ENCODE assay signal across 22 mouse cellular contexts in genomic region chr15:12900428-12901196, GRCm38 (mm10).
DNase-seq lines count a peak whose midpoint lies in the region; ATAC-seq lines count a peak whose summit lies in the region.
"Had no signal": no experiment of that assay in that cellular context is flagged by ENCODE, and none has a peak within 500 bp of the region (broad histone marks: within the 10 kb centered on the region; RNA-seq: fewer than 3 reads in every experiment).

No protein-coding gene starts in this region.

- H3K9ac ChIP-seq in forebrain, embryonic 12.5 days, result no peak overlapping the region
- H3K9ac ChIP-seq in forebrain, embryonic 11.5 days (ENCODE audit: low read length), result no peak overlapping the region
- no peak overlapping the region for H3K9ac ChIP-seq in midbrain, embryonic 13.5 days (replicated peaks)
- H3K9ac ChIP-seq in midbrain, embryonic 11.5 days (ENCODE audit: low read length), result no peak overlapping the region
- H3K9ac ChIP-seq: heart, embryonic 15.5 days; hindbrain, embryonic 14.5 days; intestine, embryonic 15.5 days had no signal

- DNase-seq in forebrain, embryonic 11.5 days (ENCODE audit: low spot score), result no peak
- DNase-seq in midbrain, embryonic 11.5 days (ENCODE audit: low spot score, missing footprints), result no peak
- peak; percentile 29 for DNase-seq in ZHBTc4 (ENCODE audit: low read depth, low spot score)
- no peak for DNase-seq in Muller cell, postnatal 12 days (ENCODE audit: inconsistent ontology term)
- no peak for DNase-seq in layer of hippocampus, adult 9-10 months (ENCODE audit: low spot score)
- DNase-seq: adrenal gland, postnatal 14 days; B cell, adult 2 months; cerebellum, adult 18-20 months; cerebellum, adult 9-11 months; cerebellum, postnatal 36 days; gastrocnemius, postnatal 36 days; heart, adult 18-20 months; heart, postnatal 14 days had no signal

- no peak overlapping the region for H3K4me3 ChIP-seq in forebrain, embryonic 12.5 days (replicated peaks)
- no peak overlapping the region for H3K4me3 ChIP-seq in forebrain, embryonic 11.5 days (ENCODE audit: low read depth, low read length)
- H3K4me3 ChIP-seq in midbrain, embryonic 13.5 days (replicated peaks), result no peak overlapping the region
- H3K4me3 ChIP-seq in midbrain, embryonic 11.5 days (ENCODE audit: low read depth, low read length), result no peak overlapping the region
- H3K4me3 ChIP-seq: embryonic facial prominence, embryonic 10.5 days; heart, embryonic 15.5 days; intestine, embryonic 15.5 days had no signal

- 0 out of 2 replicates have a peak, but pooled peaks have one; percentile 36 for ATAC-seq in forebrain, embryonic 12.5 days (ENCODE audit: low FRiP score)
- ATAC-seq in forebrain, embryonic 11.5 days (replicated peaks; ENCODE audit: low FRiP score), result no peak
- ATAC-seq in midbrain, embryonic 13.5 days, result peak; percentile 46; the same call in 1 of the 2 replicates
- no peak for ATAC-seq in midbrain, embryonic 11.5 days (ENCODE audit: low FRiP score)
- ATAC-seq in megakaryocyte-erythroid progenitor cell, adult 5-6 weeks (replicated peaks; ENCODE audit: low FRiP score, low TSS enrichment, poor library complexity, severe bottlenecking), result peak; percentile 52
- ATAC-seq: CD4-positive, CD25-positive, alpha-beta regulatory T cell, adult 4 months; intestine, embryonic 15.5 days had no signal

- no peak overlapping the region for H3K4me2 ChIP-seq in forebrain, embryonic 12.5 days
- H3K4me2 ChIP-seq in forebrain, embryonic 11.5 days (ENCODE audit: low read depth, low read length, severe bottlenecking), result no peak overlapping the region
- no peak overlapping the region for H3K4me2 ChIP-seq in midbrain, embryonic 13.5 days (replicated peaks)
- no peak overlapping the region for H3K4me2 ChIP-seq in midbrain, embryonic 11.5 days
- H3K4me2 ChIP-seq: heart, embryonic 11.5 days; heart, embryonic 15.5 days; hindbrain, embryonic 14.5 days; intestine, embryonic 15.5 days had no signal

- H3K4me1 ChIP-seq in forebrain, embryonic 12.5 days, result no peaks in the 10 kb centered on the region
- no peaks in the 10 kb centered on the region for H3K4me1 ChIP-seq in forebrain, embryonic 11.5 days (replicated peaks; ENCODE audit: control insufficient read depth, insufficient read depth, low read length)
- H3K4me1 ChIP-seq in midbrain, embryonic 13.5 days (replicated peaks), result no peaks in the 10 kb centered on the region
- H3K4me1 ChIP-seq in midbrain, embryonic 11.5 days (ENCODE audit: control insufficient read depth, insufficient read depth, low read length), result no peaks in the 10 kb centered on the region
- H3K4me1 ChIP-seq: embryonic facial prominence, embryonic 10.5 days; heart, embryonic 15.5 days; intestine, embryonic 15.5 days had no signal

- H3K27ac ChIP-seq in forebrain, embryonic 12.5 days, result no peak overlapping the region
- no peak overlapping the region for H3K27ac ChIP-seq in forebrain, embryonic 11.5 days (ENCODE audit: low read depth, low read length)
- H3K27ac ChIP-seq in midbrain, embryonic 13.5 days, result no peak overlapping the region; the same call in 1 of the 2 replicates
- no peak overlapping the region for H3K27ac ChIP-seq in midbrain, embryonic 11.5 days (ENCODE audit: low read depth, low read length)
- H3K27ac ChIP-seq: embryonic facial prominence, embryonic 10.5 days; heart, embryonic 15.5 days; hindbrain, embryonic 14.5 days; intestine, embryonic 15.5 days had no signal

- no peaks in the 10 kb centered on the region for H3K27me3 ChIP-seq in forebrain, embryonic 12.5 days
- no peaks in the 10 kb centered on the region for H3K27me3 ChIP-seq in forebrain, embryonic 11.5 days (ENCODE audit: control insufficient read depth, insufficient read depth, low read length)
- H3K27me3 ChIP-seq in midbrain, embryonic 13.5 days, result no peaks in the 10 kb centered on the region
- H3K27me3 ChIP-seq in midbrain, embryonic 11.5 days (ENCODE audit: control insufficient read depth, insufficient read depth, low read length), result no peaks in the 10 kb centered on the region
- H3K27me3 ChIP-seq: heart, embryonic 15.5 days; intestine, embryonic 15.5 days had no signal

- 92% methylated on average over 18 of the region's 18 CpGs for WGBS in forebrain, embryonic 12.5 days
- 93% methylated on average over 18 of the region's 18 CpGs for WGBS in forebrain, embryonic 11.5 days
- 89% methylated on average over 18 of the region's 18 CpGs for WGBS in midbrain, embryonic 13.5 days
- WGBS in midbrain, embryonic 11.5 days, result 91% methylated on average over 18 of the region's 18 CpGs

- peaks cover 84% of the 10 kb centered on the region for H3K36me3 ChIP-seq in forebrain, embryonic 12.5 days (replicated peaks)
- H3K36me3 ChIP-seq in forebrain, embryonic 11.5 days (ENCODE audit: control insufficient read depth, insufficient read depth, low read length), result peaks cover 7% of the 10 kb centered on the region
- peaks cover 81% of the 10 kb centered on the region for H3K36me3 ChIP-seq in midbrain, embryonic 13.5 days
- peaks cover 13% of the 10 kb centered on the region for H3K36me3 ChIP-seq in midbrain, embryonic 11.5 days (ENCODE audit: control insufficient read depth, insufficient read depth, low read length)

- H3K9me3 ChIP-seq in forebrain, embryonic 12.5 days, result no peaks in the 10 kb centered on the region
- H3K9me3 ChIP-seq in forebrain, embryonic 11.5 days (ENCODE audit: control insufficient read depth, low read length), result no peaks in the 10 kb centered on the region
- H3K9me3 ChIP-seq in midbrain, embryonic 13.5 days, result no peaks in the 10 kb centered on the region
- no peaks in the 10 kb centered on the region for H3K9me3 ChIP-seq in midbrain, embryonic 11.5 days (ENCODE audit: control insufficient read depth, low read length)
- H3K9me3 ChIP-seq: embryonic facial prominence, embryonic 10.5 days; heart, embryonic 15.5 days; intestine, embryonic 15.5 days had no signal

Comparison
In these comparisons a context has a peak if more than half of its experiments do, and no peak if none do; other contexts are left out.
1. ATAC-seq: peak in forebrain, embryonic 12.5 days (single experiment), midbrain, embryonic 13.5 days (single experiment) and megakaryocyte-erythroid progenitor cell, adult 5-6 weeks (single experiment); none in forebrain, embryonic 11.5 days (single experiment) and midbrain, embryonic 11.5 days (single experiment).